Mouse (Mus musculus) CD4-positive helper T cell, adult 2 months (primary cell): ENCODE measurements at regions not wholly inside any gene's neighbourhood (a gene's known extent, or its start where the extent isn't known, plus 50 kb on each side); places are given as distances from the start of the nearest gene placed in this dataset.

Experiments used
- DNase-seq: peaks from one replicate; pipeline ENCODE4 v3.0.0-alpha.2; 2012; ENCODE audit warnings: low read depth, missing footprints, low spot score

GRCm38 (mm10) chr3:143596011-143596683 lies 608.9 kb downstream of the Lmo4 start:
- DNase-seq = no peak

DNA sequence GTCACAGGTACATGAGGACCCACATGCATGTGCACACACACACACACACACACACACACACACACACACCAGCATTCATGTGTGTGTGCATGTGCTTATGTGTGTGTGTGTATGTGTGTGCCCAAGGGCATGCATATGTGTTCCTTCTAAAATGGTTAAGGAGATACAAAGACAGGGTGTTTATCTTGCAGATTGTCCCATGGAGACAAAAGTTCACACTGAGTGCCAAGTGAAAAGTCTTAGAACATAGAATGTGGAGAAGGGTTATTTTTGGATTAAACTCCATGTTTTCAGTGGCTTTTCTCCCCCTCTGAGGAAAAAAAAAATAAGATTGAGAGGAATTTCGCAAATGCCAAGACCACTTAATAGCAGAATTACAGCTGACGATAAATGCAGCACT lies 609.9 kb downstream of the Lmo4 start:
- no peak for DNase-seq

DNA sequence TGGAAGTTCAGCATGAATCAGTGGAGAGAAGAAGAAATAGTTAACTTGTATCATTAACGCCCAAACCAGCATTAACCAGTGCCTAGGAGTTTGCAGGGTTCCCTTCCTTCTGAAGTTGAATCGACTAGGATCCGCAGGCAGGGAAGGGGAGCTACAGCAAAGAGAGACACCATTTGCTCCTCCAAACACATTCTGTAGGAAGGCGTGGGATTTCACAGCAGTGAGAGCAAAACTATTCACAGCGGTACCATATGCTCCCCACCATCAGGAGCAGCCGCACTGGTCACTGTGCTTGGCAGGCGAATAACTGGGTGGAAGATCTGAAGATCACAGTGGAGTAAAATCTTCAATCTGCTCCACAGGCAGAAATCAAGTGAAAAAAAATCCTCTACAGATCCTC lies 610.3 kb downstream of the Lmo4 start:
- DNase-seq = no peak

DNA sequence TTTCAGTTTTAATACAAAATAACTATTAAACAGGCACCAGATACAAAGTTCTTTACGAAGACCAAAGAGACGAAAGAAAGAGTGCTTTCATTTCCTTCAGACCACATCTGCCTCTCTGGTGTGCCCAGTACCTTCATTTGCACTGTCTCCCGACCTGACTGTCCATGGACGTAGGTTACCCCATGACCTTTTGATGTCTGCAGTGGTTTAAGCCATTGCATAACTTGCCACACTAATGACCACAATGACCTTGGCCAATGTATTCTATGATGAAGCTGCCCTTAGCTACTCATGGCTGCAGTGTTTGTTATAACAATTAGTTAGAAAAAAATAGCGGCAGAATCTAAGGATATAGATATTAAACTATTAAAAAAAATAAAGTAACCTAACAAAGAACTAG lies 618.4 kb downstream of the Lmo4 start:
- no peak for DNase-seq

GRCm38 (mm10) chr3:143584692-143585603 lies 620.1 kb downstream of the Lmo4 start:
- no peak for DNase-seq

DNA sequence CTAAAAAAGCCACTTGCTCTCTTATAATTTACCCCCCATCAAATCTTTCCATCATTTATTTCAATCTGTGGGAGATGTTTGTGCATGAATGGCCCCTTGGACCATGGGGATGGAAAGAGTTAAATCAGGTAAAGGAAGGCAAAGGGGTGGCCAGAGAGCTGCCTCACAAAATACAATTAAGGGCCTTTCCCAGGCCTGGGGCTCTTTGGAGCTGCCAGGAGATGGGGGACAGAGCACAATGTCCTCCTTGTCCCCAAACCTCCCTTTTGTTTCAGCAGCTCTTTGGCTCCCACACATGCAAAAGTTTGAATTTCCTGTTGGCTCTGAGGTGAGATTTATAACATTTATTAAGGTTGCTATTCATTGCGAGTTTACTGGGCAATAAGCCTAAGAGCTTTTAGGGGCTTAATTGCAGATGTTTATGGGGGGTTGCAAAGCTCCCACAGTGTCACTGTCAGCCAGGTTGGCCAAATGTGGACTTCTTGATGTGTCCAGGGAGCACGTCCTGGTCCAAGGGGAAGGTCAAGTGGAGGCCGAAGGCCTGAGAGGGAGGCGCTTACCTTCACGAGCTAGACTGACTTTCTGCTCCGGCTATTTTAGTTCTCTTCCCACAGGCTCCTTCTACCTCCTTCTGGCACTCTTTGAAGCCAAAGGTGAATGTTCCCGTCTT lies 628.5 kb downstream of the Lmo4 start:
- DNase-seq = no peak

DNA sequence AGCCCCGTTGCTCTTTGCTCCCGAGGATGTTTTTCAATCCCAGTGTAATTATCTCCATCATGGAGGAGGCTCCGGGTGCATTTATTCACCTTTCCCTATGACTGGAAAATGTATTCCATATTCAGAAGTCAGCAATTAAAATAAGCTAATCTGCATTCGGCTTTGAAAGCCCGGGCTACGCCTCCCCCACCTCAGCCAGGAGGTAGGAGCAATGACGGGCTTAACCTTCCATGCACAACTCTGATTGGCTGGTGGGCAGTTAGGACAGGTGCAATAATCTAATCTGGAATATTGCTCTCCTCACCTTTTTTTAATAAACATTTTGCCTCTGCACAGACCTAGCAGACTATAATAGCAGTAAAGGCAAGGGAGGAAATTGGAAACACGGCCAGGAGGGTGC lies 629.3 kb downstream of the Lmo4 start:
- no peak for DNase-seq

DNA sequence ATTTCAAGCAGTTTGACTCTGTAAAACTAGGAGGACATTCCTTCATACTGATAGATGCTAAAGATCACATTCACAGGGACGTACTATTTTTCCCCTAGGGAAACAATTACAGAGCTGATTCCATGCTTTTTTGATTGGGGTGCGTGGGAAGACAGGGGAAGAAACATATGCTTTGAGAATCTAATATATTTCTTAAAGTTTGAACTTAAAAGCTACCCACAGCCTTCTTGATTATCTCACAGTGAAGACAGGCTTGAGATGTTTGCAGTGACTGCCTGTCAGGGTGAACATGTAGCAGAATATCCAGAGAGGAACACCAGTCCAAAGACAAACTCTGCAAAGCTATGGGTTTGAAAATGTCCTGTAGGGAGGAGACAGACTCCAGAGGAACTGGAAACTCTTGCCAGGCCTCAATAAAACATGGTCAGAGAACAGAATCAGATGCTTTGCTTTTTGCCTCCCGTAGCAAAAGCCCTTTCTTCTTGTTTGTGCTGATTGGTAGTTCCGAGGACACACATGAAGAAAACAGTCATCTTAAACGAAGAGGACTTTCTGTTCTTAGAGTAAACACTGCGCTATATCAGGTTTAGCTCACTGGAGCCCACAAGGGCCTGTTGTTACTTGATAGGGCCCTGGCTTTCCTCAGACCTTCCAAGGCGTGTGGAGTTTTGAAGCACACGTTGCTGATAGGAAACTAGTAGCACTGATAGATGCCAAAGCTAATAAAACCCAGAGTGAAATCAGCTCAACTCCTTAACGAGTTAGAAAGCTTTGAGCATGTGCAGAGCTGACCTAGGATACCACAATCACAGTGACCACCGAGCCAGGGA lies 630.8 kb downstream of the Lmo4 start:
- no peak for DNase-seq

GRCm38 (mm10) chr3:143569930-143570329 lies 635.1 kb downstream of the Lmo4 start:
- no peak for DNase-seq

GRCm38 (mm10) chr3:143565067-143565466 lies 640.0 kb downstream of the Lmo4 start:
- DNase-seq = no peak

DNA sequence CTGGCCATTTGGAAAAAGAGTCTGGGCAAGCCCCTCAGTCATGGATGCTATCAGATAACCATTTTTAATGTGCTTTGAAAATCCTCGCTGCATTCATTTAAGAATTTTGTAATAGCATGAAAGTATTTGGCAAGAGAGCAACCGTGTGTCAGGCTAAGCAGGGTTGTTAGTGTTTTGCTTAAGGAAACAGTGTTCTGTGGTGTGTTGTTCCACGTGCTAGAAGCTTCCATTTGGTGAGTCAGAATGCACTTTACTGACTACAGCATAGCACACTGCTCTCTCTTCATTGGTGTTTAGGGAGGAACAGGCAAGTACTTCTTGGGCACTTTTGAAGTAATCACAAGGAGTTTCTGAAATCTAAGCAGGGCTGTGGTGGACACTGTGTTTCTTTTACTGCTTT lies 661.0 kb upstream of the Pkn2 start:
- no peak for DNase-seq

DNA sequence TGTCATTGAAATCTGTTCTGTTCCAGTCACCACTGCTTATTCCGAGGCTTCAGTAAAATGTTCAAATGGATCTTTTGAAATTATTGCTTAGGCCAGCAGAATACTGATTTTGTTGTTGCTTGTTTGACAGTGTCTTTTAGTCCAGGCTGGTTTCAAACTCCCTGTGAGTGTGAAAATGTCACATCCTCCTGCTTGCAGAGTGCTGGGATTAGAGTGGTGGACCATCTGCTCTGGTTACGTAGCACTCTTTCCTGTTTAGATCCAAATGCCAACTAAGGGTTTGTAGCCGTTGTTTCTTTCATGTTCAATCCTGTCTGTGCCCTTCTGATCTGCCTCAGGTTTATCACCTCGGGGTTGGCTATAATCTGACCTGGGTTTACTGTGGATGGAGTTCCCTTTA lies 646.2 kb upstream of the Pkn2 start:
- DNase-seq = no peak

- no peak for DNase-seq
Measured at GRCm38 (mm10) chr3:143527274-143527673, 645.5 kb upstream of the Pkn2 start.

DNA sequence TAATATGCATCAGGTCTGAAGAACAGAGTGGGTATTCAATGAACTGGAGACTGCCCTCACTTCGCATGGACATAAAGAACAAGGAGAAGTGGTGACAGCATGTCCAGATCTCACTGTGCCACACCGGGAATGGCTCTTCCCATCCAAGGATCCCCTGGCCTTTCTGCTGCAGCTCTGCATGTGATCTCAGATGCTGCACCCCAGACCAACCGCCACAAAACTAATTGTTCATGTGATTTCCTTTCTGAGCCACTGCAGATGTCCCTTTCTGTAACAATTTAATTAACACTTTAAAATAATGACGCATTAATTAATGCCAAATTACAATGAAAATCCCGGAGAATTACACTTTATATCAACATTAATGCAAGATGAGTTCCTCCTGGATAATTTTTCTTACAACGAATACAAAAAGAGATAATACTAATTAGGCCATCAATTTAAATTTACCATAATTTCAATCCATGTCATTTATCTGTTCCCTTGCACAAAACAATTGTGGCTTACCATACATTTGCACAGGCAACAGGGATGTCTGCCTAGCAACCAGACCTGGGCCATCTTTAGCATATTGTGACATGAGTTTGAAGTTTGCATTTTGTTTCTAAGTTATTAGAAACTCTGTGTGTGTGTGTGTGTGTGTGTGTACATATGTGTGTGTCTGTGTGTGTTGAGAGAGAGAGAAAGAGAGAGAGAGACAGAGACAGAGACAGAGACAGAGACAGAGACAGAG lies 630.9 kb upstream of the Pkn2 start:
- no peak for DNase-seq

- no peak for DNase-seq
Measured at GRCm38 (mm10) chr3:143509531-143509930, 627.7 kb upstream of the Pkn2 start.

GRCm38 (mm10) chr3:143508280-143508679 lies 626.5 kb upstream of the Pkn2 start:
- no peak for DNase-seq

DNA sequence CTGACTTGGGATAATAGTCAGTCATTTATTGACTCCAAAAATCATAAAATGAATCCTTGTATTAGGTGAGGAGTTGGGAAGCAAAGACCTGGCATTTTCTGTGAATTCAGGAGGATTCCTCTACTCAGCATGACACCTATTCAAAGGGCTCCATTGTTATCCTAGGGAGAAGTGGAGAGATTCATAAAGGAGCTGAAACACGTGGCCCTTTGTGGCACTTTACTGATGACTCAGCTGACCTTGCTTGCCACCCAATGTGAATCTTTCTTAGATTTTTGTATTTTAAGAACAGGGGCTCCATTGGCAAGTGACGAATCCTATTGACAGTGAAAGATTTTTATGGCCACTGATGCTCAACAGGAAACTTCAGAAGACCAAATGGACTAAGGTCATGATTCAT lies 619.2 kb upstream of the Pkn2 start:
- DNase-seq = no peak

- no peak for DNase-seq
Measured at GRCm38 (mm10) chr3:143495389-143495788, 613.6 kb upstream of the Pkn2 start.

- no peak for DNase-seq
Measured at GRCm38 (mm10) chr3:143477916-143478610, 596.3 kb upstream of the Pkn2 start.

- DNase-seq = no peak
Measured at GRCm38 (mm10) chr3:143475461-143475860, 593.7 kb upstream of the Pkn2 start.
